Mouse (Mus musculus) c-Kit-positive CD71-positive TER-119-positive erythroid progenitor cells, embryonic 14.5 days (primary cell): ENCODE measurements around the gene Eps8l3.
A peak's percentile ranks its signal among the peaks of the same experiment; 100 is the strongest.
"Not testable (repeated sequence)": the region's sequence is repeated elsewhere in the genome, so short reads cannot be mapped to it uniquely, and the experiment has no call there.

Experiments
- DNase-seq: peaks from one replicate; pipeline ENCODE4 v3.0.0-alpha.2; 2013; ENCODE audit warnings: low spot score

Eps8l3 gene

GRCm38 (mm10) chr3:107853232-107854181, 23.5 kb upstream of the Eps8l3 start:
- DNase-seq = no peak

GRCm38 (mm10) chr3:107855368-107855767, 21.7 kb upstream of the Eps8l3 start:
- no peak for DNase-seq

GRCm38 (mm10) chr3:107857646-107858045, 19.4 kb upstream of the Eps8l3 start:
- DNase-seq = no peak

- not testable (repeated sequence) for DNase-seq
Observed at GRCm38 (mm10) chr3:107861483-107861882, 15.5 kb upstream of the Eps8l3 start.

GRCm38 (mm10) chr3:107862471-107862870, 14.6 kb upstream of the Eps8l3 start:
- no peak for DNase-seq

- no peak for DNase-seq
Observed at GRCm38 (mm10) chr3:107863471-107863870, 13.6 kb upstream of the Eps8l3 start.

- peak; percentile 71 for DNase-seq
Observed at GRCm38 (mm10) chr3:107863898-107864603, 13.0 kb upstream of the Eps8l3 start.

GRCm38 (mm10) chr3:107865364-107866091, 11.5 kb upstream of the Eps8l3 start:
- no peak for DNase-seq

GRCm38 (mm10) chr3:107867086-107867485, 9.9 kb upstream of the Eps8l3 start:
- DNase-seq = peak; percentile 83

- DNase-seq = no peak
Observed at GRCm38 (mm10) chr3:107868452-107868851, 8.6 kb upstream of the Eps8l3 start.

- no peak for DNase-seq
Observed at GRCm38 (mm10) chr3:107869097-107869496, 7.9 kb upstream of the Eps8l3 start.

- no peak for DNase-seq
Observed at GRCm38 (mm10) chr3:107869925-107870324, 7.1 kb upstream of the Eps8l3 start.

GRCm38 (mm10) chr3:107873335-107874251, 3.4 kb upstream of the Eps8l3 start:
- no peak for DNase-seq

- no peak for DNase-seq
Observed at GRCm38 (mm10) chr3:107875231-107875630, 1.8 kb upstream of the Eps8l3 start.

GRCm38 (mm10) chr3:107877747-107878736, 1.0 kb downstream of the Eps8l3 start:
- DNase-seq = no peak

GRCm38 (mm10) chr3:107887674-107888495, 10.9 kb downstream of the Eps8l3 start:
- DNase-seq = no peak

- not testable (repeated sequence) for DNase-seq
Observed at GRCm38 (mm10) chr3:107889236-107889635, 12.2 kb downstream of the Eps8l3 start.

GRCm38 (mm10) chr3:107895194-107895719, 18.2 kb downstream of the Eps8l3 start:
- DNase-seq = peak; percentile 38
